Mouse (Mus musculus): ENCODE measurements around the gene Supt4a. TPM values are rescaled to one million over a fixed set of nuclear protein-coding genes. Genes with fewer than 3 reads are reported as not detected.

Supt4a gene
- total and polyA plus RNA-seq, 2 experiments from 2014 or later = 55.4 to 128 TPM

DNA sequence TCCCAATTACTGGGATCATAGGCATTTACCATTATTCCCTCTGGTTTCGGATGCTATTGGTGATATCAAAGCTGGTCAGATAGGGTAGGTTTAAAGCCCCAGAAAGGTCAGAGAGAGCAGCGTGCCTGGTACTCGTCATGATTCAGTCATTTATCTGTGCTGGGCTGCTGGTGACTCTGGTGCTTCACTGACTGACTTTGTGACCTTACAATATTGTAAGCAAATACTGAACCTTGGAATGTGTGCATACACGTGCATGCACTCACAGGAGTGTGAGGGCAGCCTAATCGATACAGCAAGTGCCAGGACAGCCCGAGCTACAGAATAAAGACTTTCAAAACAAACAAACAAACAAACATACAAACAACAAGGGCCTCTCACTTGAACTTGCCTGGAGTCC lies 1.7 kb upstream of the Supt4a start:
- H3K9ac ChIP-seq (replicated peaks; ENCODE audit: low read length, poor library complexity, severe bottlenecking) = no peak overlapping the region
- ATAC-seq (ENCODE audit: low FRiP score) = no peak
- 86% methylated on average over 6 of the region's 6 CpGs for WGBS
- TF ChIP-seq CTCF (IDR thresholded peaks at IDR 0.05) = no peak
- no peak overlapping the region for H3K27ac ChIP-seq (ENCODE audit: low read depth, low read length)
- H3K9me3 ChIP-seq (ENCODE audit: low read length) = no peaks in the 10 kb centered on the region
- H3K36me3 ChIP-seq (ENCODE audit: insufficient read depth, low read length) = peaks cover 8% of the 10 kb centered on the region; the same call in 1 of the 2 replicates
- no peak overlapping the region for H3K4me2 ChIP-seq (ENCODE audit: low read depth, low read length, poor library complexity, severe bottlenecking)
- H3K4me1 ChIP-seq (ENCODE audit: insufficient read depth, low read length) = peaks cover 6% of the 10 kb centered on the region; the same call in 1 of the 2 replicates
- no peak for DNase-seq (ENCODE audit: low spot score)
- no peaks in the 10 kb centered on the region for H3K27me3 ChIP-seq (ENCODE audit: insufficient read depth, low read length)
- no peak overlapping the region for H3K4me3 ChIP-seq (ENCODE audit: low read depth, low read length)

DNA sequence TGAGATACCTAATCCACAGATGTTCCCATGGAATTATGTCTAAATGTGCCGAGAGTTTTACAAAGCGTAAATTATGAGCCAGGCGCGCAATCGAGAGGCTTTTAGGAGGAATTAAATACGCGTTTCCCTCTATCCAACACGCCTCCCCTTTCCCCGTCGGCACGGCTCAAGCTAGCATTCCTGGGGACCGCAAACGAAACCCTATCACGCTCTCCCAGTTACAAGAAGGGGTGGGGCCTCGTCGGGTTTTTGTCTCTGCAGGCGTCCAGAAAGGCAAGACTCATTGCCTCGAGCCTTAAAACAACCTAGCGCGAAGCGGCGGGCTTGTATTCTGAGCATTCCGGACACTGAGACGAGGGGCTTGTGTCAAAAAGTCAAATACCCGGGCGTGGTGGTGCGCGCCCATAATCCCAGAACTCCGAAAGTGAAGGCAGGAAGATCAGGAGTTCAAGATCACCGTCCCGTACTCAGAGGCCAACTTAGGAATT lies 661 bp upstream of the Supt4a start:
- peak overlapping the region; percentile 78 for H3K4me3 ChIP-seq (ENCODE audit: low read depth, low read length)
- no peaks in the 10 kb centered on the region for H3K9me3 ChIP-seq (ENCODE audit: low read length)
- H3K27ac ChIP-seq (ENCODE audit: low read depth, low read length) = peak overlapping the region; percentile 59; the same call in 1 of the 2 replicates
- H3K4me2 ChIP-seq (ENCODE audit: low read depth, low read length, poor library complexity, severe bottlenecking) = peak overlapping the region; percentile 94
- ATAC-seq (ENCODE audit: low FRiP score) (peak; percentile 45; the same call in 1 of the 2 replicates), DNase-seq (ENCODE audit: low spot score) (peak; percentile 27)
- H3K27me3 ChIP-seq (ENCODE audit: insufficient read depth, low read length) = no peaks in the 10 kb centered on the region
- peaks cover 10% of the 10 kb centered on the region for H3K36me3 ChIP-seq (ENCODE audit: insufficient read depth, low read length)
- TF ChIP-seq CTCF (IDR thresholded peaks at IDR 0.05) = no peak
- peak overlapping the region; percentile 66 for H3K9ac ChIP-seq (replicated peaks; ENCODE audit: low read length, poor library complexity, severe bottlenecking)
- 1% methylated on average over 31 of the region's 31 CpGs for WGBS
- H3K4me1 ChIP-seq (ENCODE audit: insufficient read depth, low read length) = peaks cover 6% of the 10 kb centered on the region; the same call in 1 of the 2 replicates

DNA sequence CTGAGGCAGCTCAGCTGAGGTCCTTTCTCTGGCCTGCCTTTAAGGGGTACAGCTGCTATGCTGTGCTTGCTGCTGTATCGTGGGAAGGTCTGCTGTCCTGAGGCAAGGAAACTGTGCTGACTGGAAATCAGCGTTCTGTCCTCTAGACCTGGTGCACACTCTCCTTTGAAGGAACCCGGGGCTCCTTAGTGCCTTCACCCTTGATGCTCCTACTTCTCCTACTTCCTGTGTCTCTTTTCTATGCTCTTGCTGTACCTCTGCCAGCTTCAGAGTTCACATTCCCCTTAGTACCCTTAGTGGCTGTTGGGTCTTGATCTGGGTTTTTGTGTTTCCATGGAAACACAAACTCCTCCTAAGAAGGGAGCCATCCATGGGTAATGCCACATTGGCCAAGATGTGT lies 6.3 kb downstream of the Supt4a start:
- H3K36me3 ChIP-seq (ENCODE audit: insufficient read depth, low read length) = peaks cover 35% of the 10 kb centered on the region
- DNase-seq (ENCODE audit: low spot score) = no peak
- 95% methylated on average over 3 of the region's 3 CpGs for WGBS
- no peak overlapping the region for H3K9ac ChIP-seq (replicated peaks; ENCODE audit: low read length, poor library complexity, severe bottlenecking)
- TF ChIP-seq CTCF (IDR thresholded peaks at IDR 0.05) = no peak
- H3K27ac ChIP-seq (ENCODE audit: low read depth, low read length) = no peak overlapping the region
- H3K4me3 ChIP-seq (ENCODE audit: low read depth, low read length) = no peak overlapping the region
- H3K4me2 ChIP-seq (ENCODE audit: low read depth, low read length, poor library complexity, severe bottlenecking) = no peak overlapping the region
- H3K9me3 ChIP-seq (ENCODE audit: low read length) = no peaks in the 10 kb centered on the region
- ATAC-seq (ENCODE audit: low FRiP score) = no peak
- no peaks in the 10 kb centered on the region for H3K27me3 ChIP-seq (ENCODE audit: insufficient read depth, low read length)
- H3K4me1 ChIP-seq (ENCODE audit: insufficient read depth, low read length) = no peaks in the 10 kb centered on the region

DNA sequence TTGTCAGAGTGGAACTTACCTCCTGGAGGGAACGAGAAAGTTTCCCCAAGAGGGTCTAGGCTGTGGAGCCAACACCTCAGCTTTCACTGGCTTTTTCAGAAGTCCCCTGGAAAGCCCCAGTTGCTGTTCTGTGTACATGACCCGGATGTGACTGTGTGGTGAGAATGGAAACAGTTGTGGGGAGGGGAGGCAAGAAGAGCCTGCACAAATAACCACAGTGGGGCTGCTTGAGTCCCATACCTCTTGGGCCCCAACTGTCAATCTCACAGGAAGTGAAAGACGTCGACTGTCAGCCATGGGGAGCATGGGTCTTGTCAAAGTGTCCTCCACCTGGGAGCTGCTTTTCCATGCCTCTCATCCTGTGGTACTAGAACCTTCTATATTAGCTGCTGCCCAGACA lies 7.6 kb downstream of the Supt4a start:
- Histone ChIP-seq H3K4me3 (ENCODE audit: low read depth, low read length) (no peak overlapping the region), H3K27ac (ENCODE audit: low read depth, low read length) (no peak overlapping the region), H3K27me3 (ENCODE audit: insufficient read depth, low read length) (no peaks in the 10 kb centered on the region), H3K36me3 (ENCODE audit: insufficient read depth, low read length) (peaks cover 30% of the 10 kb centered on the region), H3K4me1 (ENCODE audit: insufficient read depth, low read length) (no peaks in the 10 kb centered on the region), H3K9ac (replicated peaks; ENCODE audit: low read length, poor library complexity, severe bottlenecking) (no peak overlapping the region), H3K4me2 (ENCODE audit: low read depth, low read length, poor library complexity, severe bottlenecking) (no peak overlapping the region), H3K9me3 (ENCODE audit: low read length) (no peaks in the 10 kb centered on the region)
- DNase-seq (ENCODE audit: low spot score) (no peak), ATAC-seq (ENCODE audit: low FRiP score) (no peak)
- no peak for TF ChIP-seq CTCF (IDR thresholded peaks at IDR 0.05)
- WGBS = 92% methylated on average over 4 of the region's 4 CpGs

DNA sequence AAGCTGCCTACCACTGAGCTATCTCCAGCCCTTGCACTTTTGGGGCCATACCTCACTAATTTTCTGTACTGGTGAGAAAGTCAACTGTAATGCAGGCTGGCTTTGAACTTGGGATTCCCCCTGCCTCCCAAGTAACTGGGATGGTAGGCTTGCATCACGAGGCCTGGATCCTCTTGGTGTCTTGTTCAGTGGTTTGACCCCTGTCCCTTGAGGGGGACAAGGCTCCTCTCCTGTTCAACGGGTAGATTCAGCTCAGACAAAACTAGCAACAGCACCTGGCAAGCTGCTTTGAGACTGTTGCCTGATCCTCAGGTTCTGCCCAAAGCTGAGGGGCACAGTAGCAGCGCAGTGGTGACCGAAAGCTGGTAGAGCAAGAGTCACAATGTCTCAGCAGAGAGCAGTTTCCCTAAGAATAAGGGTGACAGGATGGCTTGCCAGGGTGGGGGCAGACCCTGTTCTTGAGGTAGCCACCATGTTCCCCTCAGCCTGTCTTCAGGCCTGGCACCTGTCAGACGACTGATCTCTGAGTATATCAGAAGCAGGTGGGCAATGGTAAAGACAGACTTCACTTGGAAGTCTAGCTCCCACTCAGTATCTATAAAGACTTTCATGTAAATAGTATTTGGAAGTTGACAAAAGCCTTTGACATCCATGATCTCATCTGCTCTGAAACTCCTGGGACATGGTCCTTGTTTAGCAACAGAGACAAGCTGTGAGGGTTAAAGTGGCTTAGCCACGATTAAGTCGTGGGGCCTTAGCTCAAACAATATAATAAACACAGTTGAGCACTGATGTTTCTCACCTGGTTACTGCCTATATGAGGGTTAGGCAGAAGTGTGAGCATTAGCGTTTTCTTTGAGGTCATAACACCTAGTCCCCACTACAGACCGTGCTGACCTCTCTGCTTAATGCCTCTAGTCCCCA lies 8.5 kb downstream of the Supt4a start:
- no peaks in the 10 kb centered on the region for H3K9me3 ChIP-seq (ENCODE audit: low read length)
- H3K4me3 ChIP-seq (ENCODE audit: low read depth, low read length) = no peak overlapping the region
- H3K9ac ChIP-seq (replicated peaks; ENCODE audit: low read length, poor library complexity, severe bottlenecking) = no peak overlapping the region
- TF ChIP-seq CTCF (IDR thresholded peaks at IDR 0.05) = no peak
- no peaks in the 10 kb centered on the region for H3K4me1 ChIP-seq (ENCODE audit: insufficient read depth, low read length)
- H3K36me3 ChIP-seq (ENCODE audit: insufficient read depth, low read length) = peaks cover 26% of the 10 kb centered on the region
- no peak overlapping the region for H3K4me2 ChIP-seq (ENCODE audit: low read depth, low read length, poor library complexity, severe bottlenecking)
- no peak overlapping the region for H3K27ac ChIP-seq (ENCODE audit: low read depth, low read length)
- ATAC-seq (ENCODE audit: low FRiP score) (no peak), DNase-seq (ENCODE audit: low spot score) (no peak)
- 80% methylated on average over 9 of the region's 9 CpGs for WGBS
- H3K27me3 ChIP-seq (ENCODE audit: insufficient read depth, low read length) = no peaks in the 10 kb centered on the region

DNA sequence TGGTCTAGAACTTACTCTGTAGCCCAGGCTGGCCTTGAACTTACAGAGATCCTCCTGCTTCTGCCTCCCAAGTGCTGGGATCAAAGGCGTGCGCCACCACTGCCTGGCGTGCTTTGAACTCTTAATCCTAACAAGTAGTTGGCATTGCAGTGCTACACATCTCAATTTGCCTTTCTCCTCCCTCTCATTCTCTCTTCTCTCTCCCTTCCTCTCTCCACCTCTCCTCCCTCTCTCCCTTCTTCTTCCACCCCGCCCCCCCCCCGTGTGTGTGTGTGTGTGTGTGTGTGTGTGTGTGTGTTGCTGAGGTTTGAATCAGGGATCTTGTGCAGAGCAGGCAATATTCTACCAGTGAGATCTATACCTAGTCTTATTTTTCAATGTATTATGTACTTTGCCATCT lies 10.0 kb downstream of the Supt4a start:
- no peak for TF ChIP-seq CTCF (IDR thresholded peaks at IDR 0.05)
- H3K4me1 ChIP-seq (ENCODE audit: insufficient read depth, low read length) = no peaks in the 10 kb centered on the region
- 88% methylated on average over 5 of the region's 5 CpGs for WGBS
- H3K27ac ChIP-seq (ENCODE audit: low read depth, low read length) = no peak overlapping the region
- no peak for DNase-seq (ENCODE audit: low spot score)
- no peak overlapping the region for H3K4me2 ChIP-seq (ENCODE audit: low read depth, low read length, poor library complexity, severe bottlenecking)
- H3K9me3 ChIP-seq (ENCODE audit: low read length) = no peaks in the 10 kb centered on the region
- H3K9ac ChIP-seq (replicated peaks; ENCODE audit: low read length, poor library complexity, severe bottlenecking) = no peak overlapping the region
- H3K4me3 ChIP-seq (ENCODE audit: low read depth, low read length) = no peak overlapping the region
- no peaks in the 10 kb centered on the region for H3K27me3 ChIP-seq (ENCODE audit: insufficient read depth, low read length)
- ATAC-seq (ENCODE audit: low FRiP score) = no peak
- H3K36me3 ChIP-seq (ENCODE audit: insufficient read depth, low read length) = peaks cover 18% of the 10 kb centered on the region
